Mouse (Mus musculus) Patski (cell line): ENCODE results near the gene Vmn1r83. TPM values are rescaled to one million over a fixed set of nuclear protein-coding genes. Genes with fewer than 3 reads are reported as not detected.

Source experiments
- ATAC-seq: fragments of 100-300 bp; one replicate; pipeline ENCODE4 v1.8.0; 2021
- CTCF ChIA-PET: fragments of 350-600 bp; sonication (Branson Sonifier 250); formaldehyde crosslinking; loops from one replicate; lab custom pipeline; 2022; ENCODE audit warnings: inconsistent platforms; lab: Charles Lee
- POLR2A ChIA-PET: fragments of 350-600 bp; sonication (Branson Sonifier 250); formaldehyde crosslinking; loops from one replicate; lab custom pipeline; 2022; ENCODE audit warnings: antibody characterized with exemption, inconsistent platforms; lab: Charles Lee
- DNase-seq: peaks from one replicate; pipeline ENCODE4 v3.0.0-alpha.2; 2011; ENCODE audit warnings: low read depth, low spot score
- H3K27me3 ChIP-seq: fragments of 371-371 bp; one replicate; pipeline ENCODE4 v1.5.1; 2021
- CTCF ChIP-seq: fragments of 100-300 bp; IDR thresholded peaks from one replicate; pipeline ENCODE4 v1.5.1; 2021
- in situ Hi-C: fragments of 300-500 bp; cut with MboI; formaldehyde crosslinking; loops from 3 replicates; pipeline ENCODE4 v1.11.1; 2018; ENCODE audit warnings: low pct_unique_long_range_greater_than_20kb, mixed read lengths
- polyA plus RNA-seq: library from polyadenylated mRNA; unstranded; gene quantifications from one replicate; pipeline ENCODE4 v1.2.3, GENCODE M21; 2021

Vmn1r83 gene
- not detected for polyA plus RNA-seq

- DNase-seq (no peak), ATAC-seq (no peak)
- no peak for TF ChIP-seq CTCF
- no peaks in the 10 kb centered on the region for H3K27me3 ChIP-seq
- in situ Hi-C loops = no loop called here
- ChIA-PET POLR2A (no interaction called here), CTCF (no interaction called here)
Measured at GRCm38 (mm10) chr7:12329381-12329780, at the start of gene Vmn1r83. Gene Vmn1r83, minus strand, starts transcription at chr7:12329481.

GRCm38 (mm10) chr7:12369173-12369572 is 39.9 kb upstream of the Vmn1r83 start, which contains the start of gene Vmn1r84:
Gene Vmn1r84, minus strand, starts transcription at chr7:12369273.
- ATAC-seq = no peak
- in situ Hi-C loops = no loop called here

GRCm38 (mm10) chr7:12300130-12300529 is 29.2 kb downstream of the Vmn1r83 start, which contains the start of gene Vmn1r82:
Gene Vmn1r82, plus strand, starts transcription at chr7:12300430.
- no peak for DNase-seq
- CTCF ChIA-PET = no interaction called here
- POLR2A ChIA-PET = no interaction called here
- in situ Hi-C loops = no loop called here
- no peaks in the 10 kb centered on the region for H3K27me3 ChIP-seq
- TF ChIP-seq CTCF = no peak
- no peak for ATAC-seq

More at GRCm38 (mm10) chr7:12369173-12369572, 39.9 kb upstream of the Vmn1r83 start, which contains the start of gene Vmn1r84:
- POLR2A ChIA-PET = no interaction called here
- no peak for DNase-seq
- peaks cover 8% of the 10 kb centered on the region for H3K27me3 ChIP-seq
- CTCF ChIA-PET = no interaction called here
- TF ChIP-seq CTCF = no peak

Other genes starting within 250 kb of the Vmn1r83 start
- gene Vmn1r78, start 179.2 kb downstream of the Vmn1r83 start, polyA plus RNA-seq = not detected
- 0.06 TPM for gene Vmn1r79, start 158.2 kb downstream of the Vmn1r83 start, polyA plus RNA-seq
- gene Vmn1r80, start 140.2 kb downstream of the Vmn1r83 start, polyA plus RNA-seq = not detected
- under 0.01 TPM for gene Vmn1r81, start 61.2 kb downstream of the Vmn1r83 start, polyA plus RNA-seq
- not detected for gene Vmn1r82, start 29.1 kb downstream of the Vmn1r83 start, polyA plus RNA-seq
- gene Vmn1r84, start 39.8 kb upstream of the Vmn1r83 start, polyA plus RNA-seq = not detected
- gene Zfp551, start 93.3 kb upstream of the Vmn1r83 start, polyA plus RNA-seq = 2.6 TPM
- gene Zfp606, start 148.8 kb upstream of the Vmn1r83 start, polyA plus RNA-seq = 10.3 TPM
- gene 2900092C05Rik, start 183.0 kb upstream of the Vmn1r83 start, polyA plus RNA-seq = 0.06 TPM